Mouse (Mus musculus) ES-E14 (cell line): ENCODE measurements at regions not wholly inside any gene's neighbourhood (a gene's known extent, or its start where the extent isn't known, plus 50 kb on each side); places are given as distances from the start of the nearest gene placed in this dataset.

ENCODE experiments used
- DNase-seq: peaks from one replicate; pipeline ENCODE4 v3.0.0-alpha.2; 2013; ENCODE audit warnings: low read depth, low spot score
- H3K27ac ChIP-seq: 2 replicates; pipeline ENCODE4 v1.5.1; 2012; ENCODE audit warnings: low read depth, mild to moderate bottlenecking, low read length, moderate library complexity, mixed read lengths; ENCODE audit not compliant: poor library complexity, insufficient read depth, severe bottlenecking
- H3K36me3 ChIP-seq: 2 replicates; pipeline ENCODE4 v1.6.1; 2012; ENCODE audit warnings: mild to moderate bottlenecking, low read length, moderate library complexity, mixed read lengths; ENCODE audit not compliant: control insufficient read depth, poor library complexity, insufficient read depth, severe bottlenecking
- H3K4me1 ChIP-seq, 2 experiments: fragments of 150-350 bp in 1 of 2; sonication (generic) in 1 of 2; 2 replicates each; pipeline ENCODE4 v1.6.1; 2012; ENCODE audit warnings: low read length in 2 of 2, mild to moderate bottlenecking in 1 of 2, mixed read lengths in 1 of 2; ENCODE audit not compliant: control insufficient read depth in 2 of 2, insufficient read depth in 2 of 2, poor library complexity in 1 of 2
- H3K4me3 ChIP-seq, 2 experiments: fragments of 150-350 bp in 1 of 2; sonication (generic) in 1 of 2; 2 replicates each; pipeline ENCODE4 v1.5.1; 2012; ENCODE audit warnings: low read length in 2 of 2, low read depth in 1 of 2, mild to moderate bottlenecking in 1 of 2, mixed read lengths in 1 of 2; ENCODE audit not compliant: insufficient read depth in 1 of 2, poor library complexity in 1 of 2, severe bottlenecking in 1 of 2
- H3K9ac ChIP-seq: 2 replicates; pipeline ENCODE4 v1.6.1; 2012; ENCODE audit warnings: low read depth, mild to moderate bottlenecking, low read length, mixed read lengths; ENCODE audit not compliant: poor library complexity, insufficient read depth, severe bottlenecking
- H3K9me3 ChIP-seq: fragments of 150-350 bp; sonication (generic); 2 replicates; pipeline ENCODE4 v1.6.1; 2012; ENCODE audit warnings: low read depth, mild to moderate bottlenecking, low read length; ENCODE audit not compliant: control insufficient read depth, insufficient read depth
- CHD2 ChIP-seq: IDR thresholded peaks from 2 replicates; pipeline ENCODE4 v1.6.1; 2014; ENCODE audit warnings: mild to moderate bottlenecking, low read depth, low read length, inconsistent platforms
- HCFC1 ChIP-seq: IDR thresholded peaks from 2 replicates; pipeline ENCODE4 v1.6.1; 2012; ENCODE audit warnings: low read length, inconsistent platforms, borderline replicate concordance; ENCODE audit not compliant: insufficient read depth
- MAFK ChIP-seq: IDR thresholded peaks from 2 replicates; pipeline ENCODE4 v1.6.1; 2014; ENCODE audit warnings: mild to moderate bottlenecking, low read depth, low read length, inconsistent platforms; ENCODE audit not compliant: insufficient read depth
- ZC3H11A ChIP-seq: IDR thresholded peaks from 2 replicates; pipeline ENCODE4 v1.6.1; 2012; ENCODE audit warnings: low read depth, mild to moderate bottlenecking, inconsistent platforms, low read length, borderline replicate concordance
- ZNF384 ChIP-seq: IDR thresholded peaks from 2 replicates; pipeline ENCODE4 v1.6.1; 2012; ENCODE audit warnings: low read depth, low read length, inconsistent platforms
- in situ Hi-C, 2 experiments: fragments of 600-800 bp; cut with MboI; formaldehyde crosslinking; loops; one replicate each; pipeline ENCODE4 v1.15.1; 2025; ENCODE audit warnings: low sequenced_read_pairs in 2 of 2, inconsistent platforms in 1 of 2; ENCODE audit not compliant: unreplicated experiment in 2 of 2

DNA sequence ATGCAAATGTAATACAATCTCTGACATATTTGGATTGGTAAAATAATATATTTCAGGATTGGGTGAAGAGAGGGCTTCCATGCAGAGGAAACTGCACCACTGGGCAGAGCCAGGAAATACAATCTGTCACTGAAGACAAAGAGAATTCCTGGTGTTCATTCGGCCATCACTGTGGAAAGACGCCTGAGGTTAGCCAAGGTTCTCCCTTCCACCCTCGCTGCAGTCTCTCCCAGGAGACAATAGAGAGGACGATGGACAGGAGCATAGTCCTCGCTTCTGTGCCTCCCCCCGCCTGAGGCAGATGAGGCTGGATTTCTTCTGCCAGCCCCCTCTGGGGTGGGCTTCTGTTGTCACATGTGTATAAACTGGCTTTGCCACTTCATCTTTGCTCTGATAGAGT lies 660.6 kb downstream of the Tmem114 start:
- no peaks in the 10 kb centered on the region for H3K9me3 ChIP-seq
- no peak overlapping the region for H3K27ac ChIP-seq
- peaks cover 0 to 3% of the 10 kb centered on the region in 2 experiments; a peak in 1 of 4 replicates for H3K4me1 ChIP-seq
- in situ Hi-C loops, result no loop called here
- TF ChIP-seq HCFC1 (no peak), CHD2 (no peak), ZNF384 (no peak), MAFK (no peak), ZC3H11A (no peak)
- no peaks in the 10 kb centered on the region for H3K36me3 ChIP-seq
- no peak overlapping the region for H3K9ac ChIP-seq
- H3K4me3 ChIP-seq, result no peak overlapping the region
- DNase-seq, result no peak

DNA sequence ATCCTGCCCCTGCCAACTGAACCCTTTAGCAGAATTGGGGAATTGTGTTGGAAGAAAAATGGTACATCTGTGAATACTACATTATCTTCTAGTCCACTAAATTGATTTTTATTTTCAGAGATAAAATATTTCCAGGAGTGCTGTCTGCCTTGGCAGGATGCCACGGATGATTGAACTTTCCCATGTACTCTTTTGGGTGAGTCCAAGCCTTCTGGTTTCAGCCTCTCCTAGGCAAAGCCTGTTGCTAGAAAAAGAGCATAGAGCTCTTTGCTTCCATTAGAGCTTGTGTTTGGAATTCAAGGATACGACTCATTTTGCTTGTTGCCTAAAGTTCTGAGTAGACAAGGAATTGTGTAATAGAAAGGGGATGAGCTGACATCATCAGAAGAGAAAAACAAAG lies 696.8 kb downstream of the Tmem114 start:
- DNase-seq, result no peak
- Histone ChIP-seq H3K36me3 (no peaks in the 10 kb centered on the region), H3K4me3 (no peak overlapping the region), H3K4me1 (no peaks in the 10 kb centered on the region), H3K9ac (no peak overlapping the region), H3K27ac (no peak overlapping the region), H3K9me3 (no peaks in the 10 kb centered on the region)
- no peak for TF ChIP-seq HCFC1
- no peak for TF ChIP-seq CHD2
- no peak for TF ChIP-seq ZNF384
- TF ChIP-seq MAFK, result no peak
- no peak for TF ChIP-seq ZC3H11A
- in situ Hi-C loops, result no loop called here

DNA sequence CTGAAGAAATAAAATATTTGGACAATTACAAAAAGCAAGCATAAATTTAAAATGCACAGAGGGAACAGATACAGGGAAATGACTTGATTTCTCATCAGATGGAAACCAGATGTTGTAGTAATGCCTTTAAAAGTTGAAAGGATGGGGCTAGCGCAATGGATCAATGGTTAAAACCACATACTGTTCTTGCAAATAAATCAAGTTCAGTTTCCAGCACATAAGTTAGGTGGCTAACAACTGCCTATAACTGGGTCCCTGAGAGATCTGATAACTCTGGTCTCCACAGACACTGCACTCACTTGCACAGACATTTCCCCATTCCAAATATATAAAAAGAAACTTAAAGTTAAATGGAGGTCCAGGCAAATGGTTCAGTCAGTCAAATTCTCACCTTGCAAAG lies 699.7 kb downstream of the Tmem114 start:
- Histone ChIP-seq H3K27ac (no peak overlapping the region), H3K4me1 (no peaks in the 10 kb centered on the region), H3K9me3 (no peaks in the 10 kb centered on the region), H3K36me3 (no peaks in the 10 kb centered on the region), H3K9ac (no peak overlapping the region), H3K4me3 (no peak overlapping the region)
- no peak for TF ChIP-seq ZNF384
- TF ChIP-seq CHD2, result no peak
- TF ChIP-seq MAFK, result no peak
- TF ChIP-seq ZC3H11A, result no peak
- no peak for TF ChIP-seq HCFC1
- DNase-seq, result no peak
- in situ Hi-C loops, result no loop called here

DNA sequence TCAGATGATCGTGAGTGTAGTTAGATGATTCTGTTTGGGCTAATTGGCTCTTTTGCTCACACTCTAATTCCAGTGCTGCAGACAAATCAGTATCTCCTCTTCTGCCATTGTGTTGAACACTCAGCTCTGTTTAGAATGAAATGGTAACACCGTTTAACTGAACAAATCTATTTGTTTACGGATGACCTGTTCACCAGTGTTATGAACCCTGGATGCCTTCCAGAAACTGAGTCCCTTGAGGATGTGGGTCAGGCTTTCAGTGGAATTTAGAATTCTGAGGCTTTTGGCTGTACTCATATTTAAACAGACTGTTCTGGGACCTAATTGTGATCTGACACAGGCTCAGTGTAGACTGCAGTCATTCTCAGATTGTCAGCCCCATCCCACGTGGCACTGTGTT lies 723.5 kb downstream of the Tmem114 start:
- H3K4me1 ChIP-seq, result no peaks in the 10 kb centered on the region
- H3K27ac ChIP-seq, result no peak overlapping the region
- no peaks in the 10 kb centered on the region for H3K9me3 ChIP-seq
- TF ChIP-seq CHD2 (no peak), ZC3H11A (no peak), MAFK (no peak), ZNF384 (no peak), HCFC1 (no peak)
- H3K4me3 ChIP-seq, result no peak overlapping the region
- DNase-seq, result no peak
- in situ Hi-C loops, result no loop called here
- H3K9ac ChIP-seq, result no peak overlapping the region
- no peaks in the 10 kb centered on the region for H3K36me3 ChIP-seq

DNA sequence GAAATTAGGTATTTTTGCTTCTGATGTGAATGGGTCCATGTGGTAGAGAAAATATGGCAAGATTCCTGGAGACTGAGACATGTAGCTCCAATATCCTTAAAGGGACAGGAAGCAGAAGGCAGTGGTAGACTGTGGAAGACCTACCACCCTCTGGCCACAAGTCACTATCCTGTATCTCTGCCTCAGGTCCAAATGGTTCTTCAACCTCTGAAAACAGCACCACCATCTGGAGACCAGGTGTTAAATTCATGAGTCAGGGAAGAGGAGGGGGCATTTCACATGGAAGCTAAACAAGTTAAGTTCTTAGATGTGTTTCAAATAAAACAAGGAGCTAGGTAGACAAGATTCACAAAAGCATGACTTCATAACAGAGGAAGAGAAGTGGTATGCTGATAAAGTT lies 739.5 kb downstream of the Tmem114 start:
- peak; percentile 1 for DNase-seq
- Histone ChIP-seq H3K9me3 (no peaks in the 10 kb centered on the region), H3K36me3 (no peaks in the 10 kb centered on the region), H3K4me1 (no peaks in the 10 kb centered on the region), H3K4me3 (no peak overlapping the region), H3K27ac (no peak overlapping the region), H3K9ac (no peak overlapping the region)
- in situ Hi-C loops, result no loop called here
- no peak for TF ChIP-seq ZC3H11A
